Mouse (Mus musculus): ENCODE measurements around the gene Lsm14a. TPM values are rescaled to one million over a fixed set of nuclear protein-coding genes. Genes with fewer than 3 reads are reported as not detected.

The Lsm14a gene
- polyA plus RNA-seq, 1 experiment from 2014 or later = 54.7 TPM

DNA sequence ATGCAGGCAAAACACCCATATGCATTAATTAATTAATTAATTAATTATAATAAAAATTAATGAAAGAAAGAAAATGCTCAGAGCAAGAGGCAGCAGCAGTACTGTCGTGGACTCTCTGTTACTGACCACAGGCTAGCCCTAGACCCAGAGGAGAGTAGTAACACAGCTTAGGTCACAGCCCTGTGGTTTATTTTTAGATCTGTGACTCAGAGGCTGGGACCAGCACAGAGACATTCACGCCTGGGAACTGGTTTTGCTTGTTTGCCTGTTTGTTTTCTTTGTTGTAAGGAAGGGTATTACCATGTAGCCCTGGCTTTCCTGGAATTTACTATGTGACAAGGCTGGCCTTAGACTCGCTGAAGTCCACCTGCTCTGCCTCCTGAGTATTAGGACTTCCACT, 65.6 kb downstream of the Lsm14a start:
- 72% methylated on average over 3 of the region's 3 CpGs for WGBS
- no peak overlapping the region for H3K4me2 ChIP-seq (ENCODE audit: low read length)

DNA sequence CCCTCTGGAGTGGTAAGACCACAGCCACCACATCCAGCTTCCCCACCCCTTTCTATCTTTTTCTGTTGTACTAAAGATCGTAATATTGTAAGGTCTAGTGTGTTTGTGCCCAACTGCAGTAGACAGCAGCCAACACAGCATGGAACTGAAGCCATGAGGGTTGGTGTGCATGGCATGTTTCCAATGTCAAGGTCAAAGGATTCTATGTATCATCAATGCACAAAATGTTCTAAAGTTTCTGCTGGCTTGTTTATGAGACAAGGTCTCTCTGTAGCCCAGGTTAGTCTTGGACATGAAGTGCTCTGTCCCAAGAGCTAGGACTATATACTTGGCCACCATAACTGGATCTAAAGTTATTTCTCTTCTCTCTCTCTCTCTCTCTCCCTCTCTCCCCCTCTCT, 68.3 kb downstream of the Lsm14a start:
- Histone ChIP-seq H3K4me1 (ENCODE audit: control insufficient read depth, insufficient read depth, low read length) (no peaks in the 10 kb centered on the region), H3K9ac (ENCODE audit: low read length) (no peak overlapping the region), H3K27ac (ENCODE audit: low read depth, low read length) (no peak overlapping the region), H3K36me3 (ENCODE audit: control insufficient read depth, insufficient read depth, low read length) (no peaks in the 10 kb centered on the region), H3K9me3 (replicated peaks; ENCODE audit: control insufficient read depth, low read length) (no peaks in the 10 kb centered on the region), H3K27me3 (replicated peaks; ENCODE audit: control insufficient read depth, insufficient read depth, low read length) (no peaks in the 10 kb centered on the region), H3K4me2 (ENCODE audit: low read length) (no peak overlapping the region), H3K4me3 (ENCODE audit: low read depth, low read length) (no peak overlapping the region)
- WGBS = 92% methylated on average over 1 of the region's 1 CpGs
- DNase-seq (ENCODE audit: low spot score) (no peak), ATAC-seq (no peak)

More for the DNA sequence above, 65.6 kb downstream of the Lsm14a start:
- DNase-seq (ENCODE audit: low spot score) (no peak), ATAC-seq (no peak)
- Histone ChIP-seq H3K9ac (ENCODE audit: low read length) (no peak overlapping the region), H3K27me3 (replicated peaks; ENCODE audit: control insufficient read depth, insufficient read depth, low read length) (no peaks in the 10 kb centered on the region), H3K9me3 (replicated peaks; ENCODE audit: control insufficient read depth, low read length) (no peaks in the 10 kb centered on the region), H3K4me1 (ENCODE audit: control insufficient read depth, insufficient read depth, low read length) (no peaks in the 10 kb centered on the region), H3K36me3 (ENCODE audit: control insufficient read depth, insufficient read depth, low read length) (no peaks in the 10 kb centered on the region), H3K4me3 (ENCODE audit: low read depth, low read length) (no peak overlapping the region), H3K27ac (ENCODE audit: low read depth, low read length) (no peak overlapping the region)

DNA sequence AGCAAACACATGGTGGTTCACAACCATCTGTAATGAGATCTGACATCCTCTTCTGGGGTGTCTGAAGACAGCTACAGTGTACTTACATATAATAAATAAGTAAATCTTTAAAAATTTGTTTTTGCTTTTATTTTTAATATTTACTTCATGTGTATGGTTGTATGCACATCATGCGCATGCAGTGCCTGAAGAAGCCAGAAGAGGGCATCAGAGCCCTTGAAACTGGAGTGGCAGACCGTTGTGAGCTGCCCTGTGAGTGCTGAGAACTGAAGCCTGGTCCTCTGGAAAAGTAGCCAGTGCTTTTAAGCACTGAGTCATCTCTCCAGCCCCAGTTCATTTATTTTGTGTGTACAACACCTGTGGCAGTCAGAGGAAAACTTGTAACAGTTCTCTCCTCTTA, 69.1 kb downstream of the Lsm14a start:
- Histone ChIP-seq H3K9ac (ENCODE audit: low read length) (no peak overlapping the region), H3K4me3 (ENCODE audit: low read depth, low read length) (no peak overlapping the region), H3K36me3 (ENCODE audit: control insufficient read depth, insufficient read depth, low read length) (no peaks in the 10 kb centered on the region), H3K4me1 (ENCODE audit: control insufficient read depth, insufficient read depth, low read length) (no peaks in the 10 kb centered on the region), H3K9me3 (replicated peaks; ENCODE audit: control insufficient read depth, low read length) (no peaks in the 10 kb centered on the region), H3K27ac (ENCODE audit: low read depth, low read length) (no peak overlapping the region), H3K4me2 (ENCODE audit: low read length) (no peak overlapping the region), H3K27me3 (replicated peaks; ENCODE audit: control insufficient read depth, insufficient read depth, low read length) (no peaks in the 10 kb centered on the region)
- DNase-seq (ENCODE audit: low spot score) (no peak), ATAC-seq (no peak)
- 91% methylated on average over 2 of the region's 2 CpGs for WGBS

DNA sequence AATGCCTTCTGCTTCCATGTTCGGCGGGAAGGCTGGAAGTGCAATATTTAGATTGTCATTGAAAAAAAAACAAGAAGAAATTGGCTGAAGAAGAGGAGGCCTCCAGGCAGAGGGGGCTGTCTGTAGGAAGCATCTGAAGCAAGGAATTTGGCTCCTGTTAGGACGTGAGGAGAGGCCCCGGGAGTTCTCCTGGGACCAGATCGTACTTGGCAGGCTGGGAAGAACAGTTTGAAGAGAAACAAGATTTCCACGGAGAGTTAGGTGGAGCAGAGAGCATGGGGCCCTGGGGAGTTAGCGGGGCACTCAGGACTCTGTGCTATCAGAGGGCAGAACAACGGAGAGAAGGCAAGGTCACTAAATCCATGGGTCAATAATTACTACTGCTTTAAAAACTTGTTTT, 69.8 kb downstream of the Lsm14a start:
- Histone ChIP-seq H3K9me3 (replicated peaks; ENCODE audit: control insufficient read depth, low read length) (no peaks in the 10 kb centered on the region), H3K4me1 (ENCODE audit: control insufficient read depth, insufficient read depth, low read length) (no peaks in the 10 kb centered on the region), H3K4me3 (ENCODE audit: low read depth, low read length) (no peak overlapping the region), H3K36me3 (ENCODE audit: control insufficient read depth, insufficient read depth, low read length) (no peaks in the 10 kb centered on the region), H3K27me3 (replicated peaks; ENCODE audit: control insufficient read depth, insufficient read depth, low read length) (no peaks in the 10 kb centered on the region), H3K27ac (ENCODE audit: low read depth, low read length) (no peak overlapping the region), H3K9ac (ENCODE audit: low read length) (no peak overlapping the region), H3K4me2 (ENCODE audit: low read length) (no peak overlapping the region)
- 82% methylated on average over 8 of the region's 8 CpGs for WGBS
- DNase-seq (ENCODE audit: low spot score) (no peak), ATAC-seq (no peak)

DNA sequence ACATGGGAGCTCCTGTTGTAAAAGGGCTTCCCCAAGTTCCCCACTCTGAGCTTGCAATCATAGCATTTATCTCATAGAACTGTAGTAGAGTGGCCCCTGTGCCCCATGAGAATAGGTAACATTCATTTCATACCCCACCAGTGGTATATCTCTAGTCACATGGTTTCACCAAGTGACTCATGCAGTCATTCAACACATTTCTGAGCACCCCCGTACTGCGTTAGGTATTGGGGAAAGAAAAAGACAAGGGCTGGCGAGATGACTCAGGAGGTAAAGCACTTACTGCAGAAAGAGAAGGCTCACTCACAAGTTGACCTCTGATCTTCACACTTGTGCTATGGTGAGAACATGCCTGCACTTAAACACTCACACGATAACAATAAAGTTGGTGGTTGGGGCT, 71.2 kb downstream of the Lsm14a start:
- no peaks in the 10 kb centered on the region for H3K9me3 ChIP-seq (replicated peaks; ENCODE audit: control insufficient read depth, low read length)
- H3K36me3 ChIP-seq (ENCODE audit: control insufficient read depth, insufficient read depth, low read length) = no peaks in the 10 kb centered on the region
- no peaks in the 10 kb centered on the region for H3K4me1 ChIP-seq (ENCODE audit: control insufficient read depth, insufficient read depth, low read length)
- WGBS = 91% methylated on average over 4 of the region's 4 CpGs
- no peak overlapping the region for H3K4me3 ChIP-seq (ENCODE audit: low read depth, low read length)
- DNase-seq (ENCODE audit: low spot score) = no peak
- ATAC-seq = no peak
- H3K27ac ChIP-seq (ENCODE audit: low read depth, low read length) = no peak overlapping the region
- H3K27me3 ChIP-seq (replicated peaks; ENCODE audit: control insufficient read depth, insufficient read depth, low read length) = no peaks in the 10 kb centered on the region
- no peak overlapping the region for H3K9ac ChIP-seq (ENCODE audit: low read length)
- H3K4me2 ChIP-seq (ENCODE audit: low read length) = no peak overlapping the region

DNA sequence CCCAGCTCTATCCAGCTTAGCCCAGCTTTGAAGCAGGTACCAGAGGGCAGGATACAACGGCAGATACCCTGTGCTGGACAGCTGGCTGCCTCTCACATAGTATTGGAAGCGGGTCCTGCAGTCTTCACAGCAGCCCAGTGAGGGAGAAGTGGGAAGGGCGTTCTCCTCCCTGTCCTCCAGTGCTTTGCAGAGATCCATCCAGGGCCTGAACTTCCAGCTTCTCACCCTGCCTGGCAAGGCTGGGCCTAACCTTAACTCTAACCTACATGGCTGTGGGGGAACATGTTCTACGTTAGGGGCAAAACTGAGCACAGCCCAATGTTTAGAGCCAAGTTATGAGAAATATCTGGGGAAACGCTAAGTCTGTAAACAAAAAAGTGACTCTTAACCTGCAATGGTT, 72.0 kb downstream of the Lsm14a start:
- DNase-seq (ENCODE audit: low spot score) (no peak), ATAC-seq (no peak)
- Histone ChIP-seq H3K27me3 (replicated peaks; ENCODE audit: control insufficient read depth, insufficient read depth, low read length) (no peaks in the 10 kb centered on the region), H3K4me2 (ENCODE audit: low read length) (no peak overlapping the region), H3K36me3 (ENCODE audit: control insufficient read depth, insufficient read depth, low read length) (no peaks in the 10 kb centered on the region), H3K27ac (ENCODE audit: low read depth, low read length) (no peak overlapping the region), H3K9me3 (replicated peaks; ENCODE audit: control insufficient read depth, low read length) (no peaks in the 10 kb centered on the region), H3K4me1 (ENCODE audit: control insufficient read depth, insufficient read depth, low read length) (no peaks in the 10 kb centered on the region), H3K4me3 (ENCODE audit: low read depth, low read length) (no peak overlapping the region), H3K9ac (ENCODE audit: low read length) (no peak overlapping the region)
- 83% methylated on average over 5 of the region's 5 CpGs for WGBS

DNA sequence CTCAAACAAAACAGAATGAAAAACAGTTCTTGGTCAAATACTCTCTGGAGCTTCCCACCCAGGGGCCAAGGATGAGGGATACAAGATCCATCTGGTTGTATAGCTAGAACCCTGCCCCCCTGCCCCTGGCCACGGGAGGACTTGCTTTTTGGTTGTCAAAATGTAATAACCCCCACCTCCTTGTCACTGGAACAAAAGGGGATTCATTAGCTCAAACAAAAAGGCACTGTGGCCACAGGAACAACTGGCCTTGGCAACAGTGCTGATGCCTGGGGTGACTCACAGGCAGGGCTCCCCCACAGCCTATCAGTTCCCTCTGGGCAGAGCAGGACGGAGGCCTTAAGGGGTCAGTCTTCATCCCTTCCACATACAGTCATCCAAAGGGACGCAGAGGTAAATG, 73.2 kb downstream of the Lsm14a start:
- DNase-seq (ENCODE audit: low spot score) (no peak), ATAC-seq (no peak)
- H3K4me1 ChIP-seq (ENCODE audit: control insufficient read depth, insufficient read depth, low read length) = no peaks in the 10 kb centered on the region
- no peak overlapping the region for H3K9ac ChIP-seq (ENCODE audit: low read length)
- H3K27ac ChIP-seq (ENCODE audit: low read depth, low read length) = no peak overlapping the region
- H3K4me2 ChIP-seq (ENCODE audit: low read length) = no peak overlapping the region
- no peaks in the 10 kb centered on the region for H3K36me3 ChIP-seq (ENCODE audit: control insufficient read depth, insufficient read depth, low read length)
- H3K27me3 ChIP-seq (replicated peaks; ENCODE audit: control insufficient read depth, insufficient read depth, low read length) = no peaks in the 10 kb centered on the region
- no peaks in the 10 kb centered on the region for H3K9me3 ChIP-seq (replicated peaks; ENCODE audit: control insufficient read depth, low read length)
- H3K4me3 ChIP-seq (ENCODE audit: low read depth, low read length) = no peak overlapping the region
- 28% methylated on average over 3 of the region's 3 CpGs for WGBS

DNA sequence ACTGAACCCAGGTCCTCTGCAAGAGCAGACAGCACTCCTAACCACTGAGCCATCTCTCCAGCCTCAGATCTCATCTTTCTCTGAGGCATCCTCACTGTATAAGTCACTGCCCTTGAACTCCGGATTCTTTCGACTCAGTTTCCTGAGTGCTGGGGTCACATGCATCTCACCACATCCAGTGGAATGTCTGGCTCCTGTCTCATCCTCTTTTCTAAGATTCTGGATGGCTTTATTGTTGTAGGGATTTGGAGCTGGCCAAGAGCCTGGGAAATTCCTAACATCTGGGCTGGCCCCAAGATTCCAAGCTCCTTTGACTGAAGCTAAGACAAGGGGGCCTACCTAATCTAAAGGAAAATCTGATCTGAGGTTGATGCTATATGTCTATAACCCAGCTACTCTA, 74.0 kb downstream of the Lsm14a start:
- no peak overlapping the region for H3K4me2 ChIP-seq (ENCODE audit: low read length)
- ATAC-seq (no peak), DNase-seq (ENCODE audit: low spot score) (no peak)
- 100% methylated on average over 2 of the region's 2 CpGs for WGBS
- no peak overlapping the region for H3K9ac ChIP-seq (ENCODE audit: low read length)
- H3K4me1 ChIP-seq (ENCODE audit: control insufficient read depth, insufficient read depth, low read length) = no peaks in the 10 kb centered on the region
- no peak overlapping the region for H3K27ac ChIP-seq (ENCODE audit: low read depth, low read length)
- H3K4me3 ChIP-seq (ENCODE audit: low read depth, low read length) = no peak overlapping the region
- no peaks in the 10 kb centered on the region for H3K9me3 ChIP-seq (replicated peaks; ENCODE audit: control insufficient read depth, low read length)
- H3K36me3 ChIP-seq (ENCODE audit: control insufficient read depth, insufficient read depth, low read length) = no peaks in the 10 kb centered on the region
- H3K27me3 ChIP-seq (replicated peaks; ENCODE audit: control insufficient read depth, insufficient read depth, low read length) = no peaks in the 10 kb centered on the region

DNA sequence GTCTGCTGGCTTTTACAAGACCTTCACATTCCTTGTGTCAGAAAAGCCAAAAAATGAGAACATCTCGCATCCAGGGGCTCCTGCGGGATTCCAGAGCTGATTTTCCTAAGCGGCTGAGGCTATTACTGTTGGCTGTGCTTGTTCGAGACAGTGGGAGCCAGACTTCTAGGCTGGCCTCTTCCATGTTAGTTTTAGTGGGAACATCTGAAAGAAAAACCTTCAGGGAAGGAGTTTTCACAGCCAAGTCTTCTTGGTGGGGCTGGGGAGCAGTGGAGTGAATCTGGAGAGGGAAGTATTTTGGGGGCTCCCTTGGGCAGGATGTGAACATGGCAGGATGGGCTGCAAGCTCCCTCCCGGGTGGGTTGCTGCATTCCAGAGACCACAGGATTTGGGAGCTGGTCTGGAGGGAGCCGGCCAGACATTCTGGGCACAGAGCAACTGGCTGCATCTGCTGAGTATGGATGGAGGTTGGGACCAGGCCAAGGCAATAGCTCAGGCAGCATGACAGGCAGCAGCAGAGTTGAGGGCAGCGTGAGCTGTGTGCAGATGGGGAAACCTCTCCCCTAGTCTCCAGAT, 75.1 kb downstream of the Lsm14a start:
- H3K4me2 ChIP-seq (ENCODE audit: low read length) = no peak overlapping the region
- H3K4me1 ChIP-seq (ENCODE audit: control insufficient read depth, insufficient read depth, low read length) = no peaks in the 10 kb centered on the region
- H3K9me3 ChIP-seq (replicated peaks; ENCODE audit: control insufficient read depth, low read length) = no peaks in the 10 kb centered on the region
- ATAC-seq (no peak), DNase-seq (ENCODE audit: low spot score) (no peak)
- WGBS = 69% methylated on average over 7 of the region's 7 CpGs
- no peak overlapping the region for H3K27ac ChIP-seq (ENCODE audit: low read depth, low read length)
- no peaks in the 10 kb centered on the region for H3K36me3 ChIP-seq (ENCODE audit: control insufficient read depth, insufficient read depth, low read length)
- no peaks in the 10 kb centered on the region for H3K27me3 ChIP-seq (replicated peaks; ENCODE audit: control insufficient read depth, insufficient read depth, low read length)
- no peak overlapping the region for H3K9ac ChIP-seq (ENCODE audit: low read length)
- no peak overlapping the region for H3K4me3 ChIP-seq (ENCODE audit: low read depth, low read length)
